Mouse (Mus musculus) Patski (cell line): ENCODE data around the gene Narfl. TPM values are rescaled to one million over a fixed set of nuclear protein-coding genes. Genes with fewer than 3 reads are reported as not detected.

ENCODE experiments used
- ATAC-seq: fragments of 100-300 bp; one replicate; pipeline ENCODE4 v1.8.0; 2021
- CTCF ChIA-PET: fragments of 350-600 bp; sonication (Branson Sonifier 250); formaldehyde crosslinking; loops from one replicate; lab custom pipeline; 2022; ENCODE audit warnings: inconsistent platforms; lab: Charles Lee
- POLR2A ChIA-PET: fragments of 350-600 bp; sonication (Branson Sonifier 250); formaldehyde crosslinking; loops from one replicate; lab custom pipeline; 2022; ENCODE audit warnings: antibody characterized with exemption, inconsistent platforms; lab: Charles Lee
- DNase-seq: peaks from one replicate; pipeline ENCODE4 v3.0.0-alpha.2; 2011; ENCODE audit warnings: low read depth, low spot score
- H3K27me3 ChIP-seq: fragments of 371-371 bp; one replicate; pipeline ENCODE4 v1.5.1; 2021
- CTCF ChIP-seq: fragments of 100-300 bp; IDR thresholded peaks from one replicate; pipeline ENCODE4 v1.5.1; 2021
- in situ Hi-C: fragments of 300-500 bp; cut with MboI; formaldehyde crosslinking; loops from 3 replicates; pipeline ENCODE4 v1.11.1; 2018; ENCODE audit warnings: low pct_unique_long_range_greater_than_20kb, mixed read lengths
- polyA plus RNA-seq: library from polyadenylated mRNA; unstranded; gene quantifications from one replicate; pipeline ENCODE4 v1.2.3, GENCODE M21; 2021

Gene Narfl
- polyA plus RNA-seq, 1 experiment from 2014 or later = 44.9 TPM

- in situ Hi-C loops = no loop called here
- H3K27me3 ChIP-seq = no peaks in the 10 kb centered on the region
- no peak for TF ChIP-seq CTCF
- DNase-seq (no peak), ATAC-seq (no peak)
- CTCF ChIA-PET = no interaction called here
- POLR2A ChIA-PET = interaction anchor here (1.1 kb wide), 1 partner anchor 46 kb away, joined by 3 read pairs; the partner anchor contains the start of gene Mettl26
Observed at GRCm38 (mm10) chr17:25828712-25829557, 55.4 kb downstream of the Narfl start, which contains the start of gene Jmjd8. Gene Jmjd8 (plus strand): TSS chr17:25828867.

- ChIA-PET CTCF (no interaction called here), POLR2A (no interaction called here)
- ATAC-seq (no peak), DNase-seq (no peak)
- TF ChIP-seq CTCF = no peak
- in situ Hi-C loops = no loop called here
- no peaks in the 10 kb centered on the region for H3K27me3 ChIP-seq
Observed at GRCm38 (mm10) chr17:25829558-25830017, 56.0 kb downstream of the Narfl start.

- ChIA-PET POLR2A (no interaction called here), CTCF (no interaction called here)
- in situ Hi-C loops = no loop called here
- no peaks in the 10 kb centered on the region for H3K27me3 ChIP-seq
- no peak for TF ChIP-seq CTCF
- ATAC-seq = no peak
- no peak for DNase-seq
Observed at GRCm38 (mm10) chr17:25830200-25830753, 56.7 kb downstream of the Narfl start.

- ChIA-PET CTCF (interaction anchor here (2.1 kb wide), 1 partner anchor 8 kb away, joined by 8 read pairs; the partner anchor contains the start of gene Wdr24), POLR2A (interaction anchor here (1.2 to 2.5 kb wide), 2 partner anchors 7 to 14 kb away, joined by 6 to 11 read pairs; partner anchors contain the start of gene Wdr24)
- no peak for ATAC-seq
- TF ChIP-seq CTCF = no peak
- DNase-seq = no peak
- in situ Hi-C loops = no loop called here
- H3K27me3 ChIP-seq = no peaks in the 10 kb centered on the region
Observed at GRCm38 (mm10) chr17:25830806-25831431, 57.3 kb downstream of the Narfl start.

- ATAC-seq (no peak), DNase-seq (no peak)
- in situ Hi-C loops = no loop called here
- H3K27me3 ChIP-seq = no peaks in the 10 kb centered on the region
- TF ChIP-seq CTCF = no peak
- POLR2A ChIA-PET = interaction anchor here (1.1 to 2.5 kb wide), 4 partner anchors 8 to 37 kb away, joined by 3 to 11 read pairs (median 6); partner anchors contain the start of gene Wdr24
- CTCF ChIA-PET = interaction anchor here (2.1 kb wide), 1 partner anchor 9 kb away, joined by 8 read pairs; the partner anchor contains the start of gene Wdr24
Observed at GRCm38 (mm10) chr17:25831451-25832281, 58.1 kb downstream of the Narfl start.

- no peaks in the 10 kb centered on the region for H3K27me3 ChIP-seq
- CTCF ChIA-PET = interaction anchor here (0.9 to 2.1 kb wide), 3 partner anchors 9 to 36 kb away, joined by 3 to 8 read pairs (median 5); partner anchors contain the start of genes Mcrip2 and Wdr24
- TF ChIP-seq CTCF = no peak
- in situ Hi-C loops = no loop called here
- POLR2A ChIA-PET = interaction anchor here (0.6 to 2.5 kb wide), 11 partner anchors 9 to 632 kb away, joined by 3 to 11 read pairs (median 4); partner anchors contain the start of genes Fbxl16, Gm20683, Rhot2 and Wdr24
- ATAC-seq (peak; percentile 79), DNase-seq (peak; percentile 91)
Observed at GRCm38 (mm10) chr17:25832436-25833290, 59.1 kb downstream of the Narfl start.

Other genes with a start within 250 kb of the Narfl start
- 16.7 TPM for gene Sox8, start 203.1 kb upstream of the Narfl start, polyA plus RNA-seq
- gene Lmf1, start 194.7 kb upstream of the Narfl start, polyA plus RNA-seq = 40.2 TPM
- gene Gng13, start 56.6 kb upstream of the Narfl start, polyA plus RNA-seq = not detected
- gene Chtf18, start 46.4 kb upstream of the Narfl start, polyA plus RNA-seq = 13.0 TPM
- gene Rpusd1, start 46.1 kb upstream of the Narfl start, polyA plus RNA-seq = 18.5 TPM
- not detected for gene Mslnl, start 37.7 kb upstream of the Narfl start, polyA plus RNA-seq
- gene Msln, start 19.4 kb upstream of the Narfl start, polyA plus RNA-seq = 0.99 TPM
- 108 TPM for gene Haghl, start 11.9 kb downstream of the Narfl start, polyA plus RNA-seq
- 0.30 TPM for gene Ccdc78, start 12.8 kb downstream of the Narfl start, polyA plus RNA-seq
- 73.5 TPM for gene Fam173a, start 19.1 kb downstream of the Narfl start, polyA plus RNA-seq
- gene AC134908.4, start 21.9 kb downstream of the Narfl start, polyA plus RNA-seq = 0.09 TPM
- 39.8 TPM for gene Metrn, start 23.4 kb downstream of the Narfl start, polyA plus RNA-seq
- 4.0 TPM for gene Fbxl16, start 35.3 kb downstream of the Narfl start, polyA plus RNA-seq
- 29.9 TPM for gene Wdr24, start 49.9 kb downstream of the Narfl start, polyA plus RNA-seq
- 22.9 TPM for gene Jmjd8, start 55.1 kb downstream of the Narfl start, polyA plus RNA-seq
- gene Stub1, start 59.6 kb downstream of the Narfl start, polyA plus RNA-seq = 188 TPM
- 5.0 TPM for gene Rhbdl1, start 63.5 kb downstream of the Narfl start, polyA plus RNA-seq
- gene Gm20683, start 68.0 kb downstream of the Narfl start, polyA plus RNA-seq = 6.0 TPM
- 96.4 TPM for gene Rhot2, start 71.1 kb downstream of the Narfl start, polyA plus RNA-seq
- gene Wdr90, start 87.7 kb downstream of the Narfl start, polyA plus RNA-seq = 27.7 TPM
- 57.8 TPM for gene Mcrip2, start 95.0 kb downstream of the Narfl start, polyA plus RNA-seq
- gene Mettl26, start 101.3 kb downstream of the Narfl start, polyA plus RNA-seq = 81.4 TPM
- 0.35 TPM for gene Wfikkn1, start 107.1 kb downstream of the Narfl start, polyA plus RNA-seq
- 20.2 TPM for gene Rab40c, start 146.0 kb downstream of the Narfl start, polyA plus RNA-seq
- 104 TPM for gene Pigq, start 171.2 kb downstream of the Narfl start, polyA plus RNA-seq
- 0.05 TPM for gene Nhlrc4, start 171.2 kb downstream of the Narfl start, polyA plus RNA-seq
- gene A930017K11Rik, start 178.8 kb downstream of the Narfl start, polyA plus RNA-seq = 0.08 TPM
- gene Capn15, start 212.0 kb downstream of the Narfl start, polyA plus RNA-seq = 23.7 TPM